Mouse (Mus musculus) mature B cell (primary cell): ENCODE results near the gene Ptcd2.
"Not testable (repeated sequence)": the region's sequence is repeated elsewhere in the genome, so short reads cannot be mapped to it uniquely, and the experiment has no call there.

ENCODE experiments used
- in situ Hi-C: fragments of 300-500 bp; cut with MboI; formaldehyde crosslinking; loops from 2 replicates; pipeline ENCODE4 v1.14.3; 2019

Ptcd2 gene

GRCm38 (mm10) chr13:99355861-99356260 lies 11.4 kb upstream of the Ptcd2 start:
- in situ Hi-C loops = no loop called here

GRCm38 (mm10) chr13:99355072-99355471 lies 10.6 kb upstream of the Ptcd2 start:
- in situ Hi-C loops = no loop called here

DNA sequence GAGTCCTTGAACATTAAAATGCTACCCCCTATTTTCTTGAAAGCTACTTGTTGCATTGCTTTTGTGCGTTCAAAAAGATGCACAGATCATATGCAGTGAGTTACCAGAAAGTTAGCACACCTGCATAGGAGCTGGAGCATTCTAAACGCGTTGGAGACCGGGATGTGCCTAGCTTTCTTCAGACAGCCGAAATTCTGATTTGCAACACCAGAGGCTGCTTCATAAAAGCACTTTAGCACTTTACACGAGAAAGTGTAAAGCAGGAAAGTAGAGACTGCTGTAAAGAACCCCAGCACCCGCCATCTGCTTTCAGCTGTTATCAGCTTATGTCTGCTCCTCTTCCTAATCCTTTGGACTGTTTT lies 9.0 kb upstream of the Ptcd2 start:
- in situ Hi-C loops = no loop called here

DNA sequence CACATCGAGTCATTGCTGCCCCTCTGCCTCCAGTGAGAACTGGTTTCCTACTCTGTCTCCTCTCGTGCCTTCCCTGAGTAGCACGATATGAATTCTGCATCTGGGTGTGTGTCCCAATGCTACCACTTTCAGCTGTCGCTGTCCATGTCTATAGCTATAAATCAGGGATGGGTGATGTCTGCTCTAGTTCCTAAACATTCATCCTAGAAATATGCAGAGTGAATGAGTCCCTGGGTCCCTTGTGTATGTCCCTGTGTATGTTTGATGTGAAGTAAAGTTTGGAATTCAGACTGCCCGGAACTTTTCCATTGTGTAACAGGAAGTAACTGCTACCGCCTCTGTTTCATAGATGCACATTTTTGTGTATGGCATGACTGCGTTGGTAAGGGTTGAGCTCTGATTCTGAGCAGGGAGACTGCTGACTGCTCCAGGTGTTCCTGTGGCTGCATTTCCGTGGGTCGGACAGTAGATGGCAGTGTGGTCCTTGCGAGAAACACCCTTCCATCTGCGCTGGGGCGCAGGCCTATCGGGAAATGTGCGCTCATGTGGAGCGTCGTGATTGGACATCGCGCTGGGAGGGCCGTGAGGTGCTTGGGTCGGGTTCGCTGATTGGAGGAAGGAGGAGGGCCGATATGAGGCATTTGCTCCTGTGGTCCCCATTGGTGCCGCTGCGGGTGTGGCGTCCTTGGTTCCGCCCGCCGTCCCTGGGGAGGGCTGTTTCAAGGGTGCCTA lies 8.4 kb upstream of the Ptcd2 start:
- in situ Hi-C loops = no loop called here

GRCm38 (mm10) chr13:99351596-99351995 lies 7.1 kb upstream of the Ptcd2 start:
- in situ Hi-C loops = no loop called here

DNA sequence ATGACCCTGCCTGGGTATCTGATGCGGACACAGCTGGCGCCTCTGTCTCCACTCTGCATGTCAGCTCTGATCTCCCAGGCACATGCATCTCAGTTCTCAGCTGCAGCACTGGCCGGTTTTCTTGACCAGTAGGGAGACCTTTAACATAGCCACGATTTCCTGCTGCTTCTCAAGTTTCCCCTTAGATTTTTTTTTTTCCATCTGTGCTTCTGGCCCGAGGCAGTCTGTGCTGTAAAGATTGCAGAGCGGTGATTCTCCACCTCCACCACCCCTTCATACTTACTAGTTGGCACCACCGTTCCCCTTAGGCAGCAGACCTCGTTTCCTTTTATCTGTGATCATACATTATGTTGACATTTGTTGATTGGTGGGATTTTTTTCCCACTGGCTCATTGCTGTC lies 6.7 kb upstream of the Ptcd2 start:
- in situ Hi-C loops = no loop called here

- in situ Hi-C loops = no loop called here
Measured at GRCm38 (mm10) chr13:99350009-99350408, 5.5 kb upstream of the Ptcd2 start.

DNA sequence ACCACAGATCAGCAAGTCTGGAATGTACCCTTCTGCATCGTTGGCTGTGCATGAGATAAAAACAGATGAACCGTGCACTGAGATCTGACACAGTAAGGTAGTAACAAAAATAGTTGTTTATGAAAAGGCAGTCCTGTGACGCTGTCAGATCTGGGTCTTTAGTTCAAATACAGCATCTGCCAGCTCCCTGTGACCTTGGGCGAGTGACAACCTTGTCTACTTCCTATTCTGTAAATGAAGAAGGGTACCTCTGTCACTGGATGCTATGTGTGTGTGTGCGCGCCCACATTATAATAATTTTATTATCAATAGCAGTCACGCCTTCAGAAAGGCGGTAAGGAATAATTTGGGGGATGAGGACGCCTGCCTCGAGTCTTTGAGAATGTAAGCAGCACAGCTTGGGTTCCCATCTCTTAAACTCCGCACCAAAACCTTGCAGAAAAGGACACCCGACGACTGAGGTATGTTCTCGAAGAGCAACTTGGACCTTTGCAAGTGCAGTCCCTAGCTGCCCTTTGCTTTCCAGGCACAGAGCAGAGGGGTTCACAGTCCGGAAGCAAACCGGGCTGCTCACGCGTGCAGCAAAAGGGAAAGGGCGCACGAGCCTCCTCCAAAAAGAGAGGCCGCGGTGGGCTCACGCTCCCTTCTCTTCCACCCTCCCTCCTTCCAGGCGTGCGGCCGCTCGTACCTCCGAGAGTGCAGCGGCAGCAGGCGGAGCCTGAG lies 468 bp downstream of the Ptcd2 start:
- in situ Hi-C loops = no loop called here

- in situ Hi-C loops = no loop called here
Measured at GRCm38 (mm10) chr13:99341504-99341903, 3.0 kb downstream of the Ptcd2 start.

- in situ Hi-C loops = no loop called here
Measured at GRCm38 (mm10) chr13:99337510-99337909, 7.0 kb downstream of the Ptcd2 start.

DNA sequence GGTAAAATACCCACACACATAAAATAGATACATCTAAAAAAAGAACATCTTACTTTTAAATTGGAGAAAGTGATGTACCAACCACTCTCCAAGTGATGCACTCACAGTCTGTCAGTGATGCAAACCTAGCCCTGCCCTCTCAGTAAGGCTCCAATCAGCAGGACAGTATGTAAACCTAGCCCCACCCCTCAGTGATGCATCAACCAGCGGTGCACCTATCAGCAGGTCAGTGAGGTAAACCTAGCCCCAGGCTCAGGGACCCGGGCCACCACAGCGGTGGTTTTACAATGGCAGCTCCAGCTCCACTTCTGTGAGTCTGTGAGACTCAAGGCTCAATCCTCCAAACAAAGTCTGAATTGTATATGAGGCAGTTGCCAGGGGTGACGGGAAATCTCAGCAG lies 13.2 kb downstream of the Ptcd2 start:
- in situ Hi-C loops = no loop called here

- in situ Hi-C loops = not testable (repeated sequence)
Measured at GRCm38 (mm10) chr13:99324337-99324685, 20.2 kb downstream of the Ptcd2 start.

DNA sequence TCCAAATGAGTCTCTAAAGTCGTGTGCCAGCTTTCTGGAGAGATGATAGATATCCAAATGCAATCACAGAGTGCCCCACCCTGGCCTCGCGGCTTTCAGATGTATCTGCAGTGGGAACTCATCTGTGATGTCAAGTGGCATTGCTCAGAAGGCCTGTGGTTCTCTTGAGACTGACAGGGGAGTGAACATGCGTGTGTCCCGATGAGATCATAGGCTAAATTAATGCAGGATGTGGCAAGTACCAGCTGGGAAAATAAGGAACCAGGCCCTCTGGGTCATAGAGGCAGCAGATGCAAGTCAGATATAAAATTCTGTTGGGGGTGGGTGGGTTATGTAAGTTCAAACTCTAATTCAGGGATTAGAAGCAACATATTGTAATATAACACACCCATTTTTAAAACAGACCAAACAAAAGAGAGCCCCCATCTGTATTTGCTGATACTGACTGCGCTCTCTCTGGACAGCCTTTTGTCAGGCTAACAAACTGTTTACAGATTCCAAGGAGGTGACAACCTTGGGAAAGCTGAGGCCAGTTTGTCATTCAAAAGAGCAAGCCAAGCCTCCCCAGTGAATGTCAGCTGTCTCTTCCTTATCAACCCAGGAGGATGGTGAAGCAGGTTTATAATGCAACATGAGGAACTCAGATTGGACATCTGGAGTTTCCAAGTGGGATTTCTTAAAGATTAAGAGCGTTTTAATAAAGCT lies 20.7 kb downstream of the Ptcd2 start:
- in situ Hi-C loops = no loop called here

- in situ Hi-C loops = not testable (repeated sequence)
Measured at GRCm38 (mm10) chr13:99322915-99323314, 21.6 kb downstream of the Ptcd2 start.

GRCm38 (mm10) chr13:99320453-99320852 lies 24.1 kb downstream of the Ptcd2 start:
- in situ Hi-C loops = no loop called here

GRCm38 (mm10) chr13:99317058-99317457 lies 27.4 kb downstream of the Ptcd2 start:
- in situ Hi-C loops = no loop called here

DNA sequence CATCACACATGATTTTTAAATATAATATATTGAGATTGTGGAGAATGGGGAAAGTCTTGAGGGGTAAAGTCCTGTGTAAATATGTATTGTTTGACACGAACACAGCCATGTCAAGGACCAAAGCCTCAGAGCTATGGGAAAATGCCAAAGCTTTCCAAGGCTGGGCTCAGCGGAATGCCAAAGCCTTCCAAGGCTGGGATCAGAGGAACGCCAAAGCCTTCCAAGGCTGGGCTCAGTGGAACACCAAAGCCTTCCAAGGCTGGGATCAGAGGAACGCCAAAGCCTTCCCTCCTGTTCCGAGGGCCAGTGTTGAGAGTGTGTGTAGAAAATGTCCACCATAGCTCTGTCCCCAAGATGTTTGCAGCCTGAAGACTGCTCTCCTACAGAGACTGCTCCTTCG lies 28.1 kb downstream of the Ptcd2 start:
- in situ Hi-C loops = no loop called here

DNA sequence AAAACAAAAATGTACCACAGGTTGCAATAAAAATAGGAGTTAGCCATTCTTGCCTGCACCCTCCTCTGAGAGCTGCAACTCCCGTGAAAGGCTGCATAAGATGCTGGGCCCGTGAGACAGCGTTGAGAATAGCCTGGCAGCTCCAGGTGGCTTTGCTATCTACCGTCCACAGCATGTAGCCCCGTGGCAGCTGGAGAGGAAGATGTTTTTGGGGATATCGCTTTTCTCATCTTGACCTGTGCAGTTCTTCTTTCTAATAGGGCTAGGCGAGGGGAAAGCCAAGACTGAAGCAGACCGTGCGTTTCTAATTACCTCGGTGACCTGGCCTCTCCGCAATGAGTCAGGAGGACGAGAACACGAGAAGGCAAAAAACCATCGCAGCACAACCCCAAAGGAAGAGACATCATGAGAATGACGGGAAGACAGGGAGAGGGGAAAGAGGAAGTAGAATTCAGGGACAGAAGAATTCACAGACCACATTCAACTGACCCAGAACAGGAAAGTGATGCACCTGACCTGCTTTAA lies 29.8 kb downstream of the Ptcd2 start:
- in situ Hi-C loops = no loop called here

GRCm38 (mm10) chr13:99314098-99314497 lies 30.4 kb downstream of the Ptcd2 start:
- in situ Hi-C loops = no loop called here

DNA sequence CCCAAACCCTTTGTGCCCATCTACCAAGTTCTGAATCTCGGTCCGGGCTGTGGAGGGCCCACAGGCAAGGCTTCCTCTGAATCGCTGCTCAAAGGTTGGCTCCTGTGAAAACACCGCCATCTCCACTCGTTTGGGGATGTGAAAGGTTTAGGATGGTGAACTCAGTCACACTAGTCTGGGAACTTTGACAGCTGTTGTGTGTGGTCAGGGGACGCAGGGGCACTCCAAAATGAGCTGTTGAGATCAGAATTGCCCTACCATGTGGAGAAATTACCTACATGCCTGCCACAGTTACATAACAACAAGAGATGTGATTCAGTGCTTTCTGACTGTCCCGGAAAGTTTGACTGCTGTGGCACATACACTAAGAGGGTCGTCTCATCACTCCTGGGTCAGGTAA lies 36.1 kb downstream of the Ptcd2 start:
- in situ Hi-C loops = no loop called here

- in situ Hi-C loops = no loop called here
Measured at GRCm38 (mm10) chr13:99307930-99308359, 36.6 kb downstream of the Ptcd2 start.

- in situ Hi-C loops = no loop called here
Measured at GRCm38 (mm10) chr13:99306164-99306563, 38.3 kb downstream of the Ptcd2 start.

GRCm38 (mm10) chr13:99305186-99305585 lies 39.3 kb downstream of the Ptcd2 start:
- in situ Hi-C loops = no loop called here
